Mouse (Mus musculus) brain, embryonic 14.5 days (tissue): ENCODE measurements around the gene Pcsk2. TPM values are rescaled to one million over a fixed set of nuclear protein-coding genes. Genes with fewer than 3 reads are reported as not detected.
A peak's percentile ranks its signal among the peaks of the same experiment; 100 is the strongest.

ENCODE experiments used
- DNase-seq: peaks from one replicate; pipeline ENCODE4 v3.0.0-alpha.2; 2011; ENCODE audit warnings: low read depth
- CTCF ChIP-seq: fragments of 200-500 bp; IDR thresholded peaks from 2 replicates; pipeline ENCODE4 v1.5.1; 2012; ENCODE audit warnings: inconsistent platforms, mild to moderate bottlenecking, moderate library complexity, borderline replicate concordance; ENCODE audit not compliant: insufficient read depth, insufficient read length; ENCODE audit errors: extremely low read depth
- POLR2A ChIP-seq: fragments of 200-500 bp; IDR thresholded peaks from 2 replicates; pipeline ENCODE4 v1.6.1; 2012; ENCODE audit warnings: mild to moderate bottlenecking, inconsistent platforms, borderline replicate concordance; ENCODE audit not compliant: poor library complexity, insufficient read depth, insufficient read length, severe bottlenecking; ENCODE audit errors: extremely low read depth
- polyA plus RNA-seq: library from polyadenylated mRNA; depleted of rRNA; stranded (reverse); fragments of >200 nt; gene quantifications from 2 replicates; pipeline ENCODE4 v1.2.3, GENCODE M21; 2012

Gene Pcsk2
- polyA plus RNA-seq, 1 experiment: 25.7 TPM

DNA sequence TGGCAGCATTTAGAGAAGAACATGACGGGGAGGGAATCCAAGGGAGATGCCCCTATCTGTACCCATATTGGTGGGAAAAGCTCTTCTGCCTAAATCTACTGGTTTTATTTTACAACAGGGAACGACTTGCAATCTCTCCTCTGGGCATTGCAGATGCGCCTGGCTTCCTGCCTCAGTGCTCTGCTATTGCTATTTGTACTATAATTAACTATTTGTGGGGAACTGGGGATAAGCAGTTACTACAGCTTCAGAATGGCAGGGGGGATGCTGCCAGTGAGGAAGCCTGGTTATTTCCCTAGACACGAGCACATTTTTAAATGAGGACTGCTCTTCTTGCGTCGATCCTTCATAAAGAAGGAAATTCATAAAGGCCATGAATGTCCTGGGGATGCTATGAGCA is 39.4 kb downstream of the Pcsk2 start:
- TF ChIP-seq POLR2A: no peak
- no peak for TF ChIP-seq CTCF
- DNase-seq: no peak

DNA sequence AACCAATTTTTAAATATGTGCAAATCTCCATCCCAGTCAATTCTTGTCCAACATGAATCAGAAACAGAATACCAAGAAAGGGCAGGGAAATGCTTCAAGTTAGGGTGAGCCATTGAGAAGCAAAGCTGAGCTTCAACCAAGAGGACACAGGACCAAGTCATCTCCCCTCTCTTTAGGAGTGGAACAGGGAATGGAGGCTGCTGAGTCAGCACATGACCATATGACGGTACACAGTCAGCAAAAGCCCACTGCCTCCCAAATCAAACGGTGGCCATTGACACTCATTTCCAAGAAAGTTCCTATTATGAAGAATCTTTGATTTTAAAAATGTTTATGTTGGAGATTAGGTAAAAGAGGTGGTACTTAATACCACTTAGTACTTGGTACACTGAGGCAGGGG is 44.4 kb downstream of the Pcsk2 start:
- DNase-seq: no peak

DNA sequence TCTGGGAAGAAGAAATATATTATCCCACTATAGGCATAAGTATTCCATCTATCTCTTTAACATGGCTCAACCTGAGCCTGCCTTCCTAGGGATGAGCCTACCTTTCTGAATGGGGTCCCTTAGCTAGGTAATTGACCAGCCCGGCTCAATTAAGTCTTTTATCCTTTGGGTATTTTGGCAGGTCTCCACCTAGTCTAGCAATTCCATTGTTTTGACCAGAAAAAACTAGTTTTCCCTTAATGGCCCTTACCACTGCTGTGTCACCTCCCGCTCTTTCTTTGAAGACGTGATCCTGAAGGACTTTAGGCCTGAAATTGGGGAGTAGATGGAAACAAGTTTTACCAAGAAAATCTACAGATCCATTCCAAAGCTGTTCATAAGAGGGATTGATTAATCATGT is 57.1 kb downstream of the Pcsk2 start:
- no peak for DNase-seq
- TF ChIP-seq POLR2A (no peak), CTCF (no peak)

More for the DNA sequence above, 44.4 kb downstream of the Pcsk2 start:
- no peak for TF ChIP-seq POLR2A
- no peak for TF ChIP-seq CTCF

DNA sequence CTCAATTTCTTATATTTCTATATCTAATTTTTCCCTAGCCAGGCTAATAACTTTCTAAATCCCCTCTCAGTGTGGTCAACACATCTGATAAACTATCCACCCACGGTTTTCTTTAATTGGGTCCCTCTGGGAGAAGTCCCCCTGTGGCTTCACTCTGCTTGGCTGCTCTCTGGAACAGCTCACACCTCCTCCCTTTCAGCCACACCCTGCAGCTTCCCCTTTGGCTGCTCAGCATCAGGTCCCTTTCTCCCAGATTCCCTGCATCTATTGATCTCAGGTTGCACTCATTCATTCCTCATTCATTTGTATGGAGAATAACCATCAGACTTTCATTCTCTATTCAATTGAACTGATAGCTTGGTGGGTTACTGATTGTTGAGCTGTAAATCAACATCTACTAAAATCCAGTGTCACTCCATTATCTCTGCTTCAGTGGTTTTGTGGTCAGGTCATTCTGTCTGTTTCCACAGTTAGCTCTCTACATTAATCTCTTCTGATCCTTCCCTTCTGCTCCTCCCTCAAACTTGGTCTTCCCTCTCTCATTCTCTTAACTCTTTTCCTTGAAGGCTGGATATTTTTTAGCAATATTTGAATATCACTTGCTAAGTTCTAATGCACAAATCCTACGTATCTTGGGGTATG is 58.0 kb downstream of the Pcsk2 start:
- TF ChIP-seq CTCF (no peak), POLR2A (no peak)
- no peak for DNase-seq

DNA sequence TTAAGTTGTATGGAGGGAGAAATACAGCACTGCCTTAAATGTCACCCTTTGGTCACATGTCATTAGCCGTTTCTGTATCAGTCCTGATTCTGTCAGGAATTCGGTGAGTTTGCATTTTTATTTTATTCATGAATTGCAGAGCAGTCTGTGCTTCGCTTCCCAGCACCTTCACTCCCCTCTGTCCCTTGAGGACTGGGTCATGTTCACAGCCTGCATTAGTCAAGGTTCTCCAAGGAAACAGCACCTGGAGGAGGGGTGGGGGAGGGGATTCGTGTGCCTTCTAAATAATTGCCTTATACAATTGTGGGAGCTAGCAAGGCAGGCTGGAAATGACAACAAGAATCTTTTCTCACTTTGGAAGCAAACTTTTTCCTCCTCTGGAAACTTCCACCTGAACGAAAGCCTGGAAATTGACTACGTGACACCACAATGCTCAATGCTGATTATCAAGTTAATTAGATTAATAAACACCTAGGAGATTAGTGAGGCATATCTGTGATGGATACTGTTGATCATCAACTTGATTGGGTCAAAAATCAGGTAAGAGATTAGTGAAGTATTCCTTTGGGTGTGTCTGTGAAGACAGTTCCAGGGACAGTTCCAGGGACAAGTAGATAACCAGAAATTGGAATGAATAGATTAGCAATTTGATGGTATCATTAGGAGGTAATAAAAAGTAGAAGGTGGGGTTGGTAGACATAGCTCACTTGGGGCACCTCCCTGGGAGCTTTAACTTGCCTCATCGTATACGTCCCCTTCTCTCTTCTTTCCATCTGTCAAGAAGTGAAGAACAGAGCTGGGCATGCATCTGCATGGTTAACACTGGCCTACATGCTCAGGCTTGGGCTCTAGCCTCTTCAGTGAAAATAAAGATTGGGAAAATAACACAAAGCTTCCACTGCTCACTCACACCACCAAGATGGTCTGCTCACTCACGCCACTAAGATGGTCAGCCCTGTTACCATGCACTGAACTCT is 64.7 kb downstream of the Pcsk2 start:
- peak; percentile 64 for DNase-seq
- no peak for TF ChIP-seq POLR2A
- TF ChIP-seq CTCF: no peak

DNA sequence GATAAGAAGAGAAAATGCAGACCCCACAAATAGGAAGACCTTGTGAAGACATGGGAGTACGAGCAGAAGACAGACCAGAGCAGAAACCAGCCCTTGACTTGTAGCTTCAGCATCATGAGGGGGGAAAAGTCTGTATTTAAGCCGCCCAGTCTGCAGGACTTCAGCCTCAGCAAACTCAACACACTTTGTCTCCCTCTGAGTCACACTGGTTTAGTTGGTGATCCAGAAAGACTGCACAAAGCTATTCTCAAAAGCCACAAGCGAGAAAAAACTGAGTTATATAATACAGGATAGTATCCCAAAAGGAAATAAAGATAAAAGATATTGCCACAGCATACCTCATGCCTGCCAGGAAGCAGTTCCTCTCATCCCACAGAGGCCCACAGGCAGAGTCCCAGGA is 67.5 kb downstream of the Pcsk2 start:
- TF ChIP-seq POLR2A (no peak), CTCF (no peak)

DNA sequence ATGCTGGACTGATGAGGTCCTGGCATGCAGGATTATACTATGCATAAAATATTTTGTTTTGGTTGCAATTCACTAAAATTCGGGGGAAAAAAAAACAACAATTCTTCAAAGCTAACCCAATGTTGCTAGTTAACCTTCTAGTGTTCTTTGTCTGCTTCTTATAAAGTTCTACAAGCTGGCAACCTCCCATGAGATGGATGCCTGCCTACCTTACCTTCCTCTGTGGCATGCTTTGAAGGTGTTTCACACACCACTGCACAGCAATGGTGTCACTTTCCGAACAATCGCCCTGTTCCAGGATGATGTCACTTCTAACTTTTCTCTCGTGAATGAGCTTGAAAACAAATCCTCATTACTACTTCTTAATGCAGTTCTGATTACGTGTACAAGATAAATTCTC is 68.8 kb downstream of the Pcsk2 start:
- no peak for TF ChIP-seq POLR2A
- TF ChIP-seq CTCF: no peak
- DNase-seq: peak; percentile 53

More for the DNA sequence above, 67.5 kb downstream of the Pcsk2 start:
- no peak for DNase-seq

DNA sequence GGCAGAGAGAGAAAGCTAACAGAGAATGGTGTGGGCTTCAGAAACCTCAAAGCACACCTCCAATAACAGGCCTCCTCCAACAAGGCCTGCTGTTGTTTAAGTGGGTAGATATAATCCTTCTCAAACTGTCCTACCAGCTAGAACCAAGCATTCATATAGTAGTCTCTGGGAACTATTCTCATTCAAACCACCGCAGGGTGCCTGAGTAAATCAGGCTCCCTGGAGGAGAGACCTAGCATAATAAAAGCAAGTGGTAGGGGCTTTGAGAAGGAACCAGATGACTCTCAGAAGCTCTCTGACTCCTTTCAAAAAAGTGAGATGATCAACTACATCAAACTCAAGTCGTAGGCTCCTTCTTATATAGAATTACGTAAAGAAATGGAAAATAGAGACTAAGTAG is 75.0 kb downstream of the Pcsk2 start:
- TF ChIP-seq CTCF (no peak), POLR2A (no peak)
- DNase-seq: no peak

DNA sequence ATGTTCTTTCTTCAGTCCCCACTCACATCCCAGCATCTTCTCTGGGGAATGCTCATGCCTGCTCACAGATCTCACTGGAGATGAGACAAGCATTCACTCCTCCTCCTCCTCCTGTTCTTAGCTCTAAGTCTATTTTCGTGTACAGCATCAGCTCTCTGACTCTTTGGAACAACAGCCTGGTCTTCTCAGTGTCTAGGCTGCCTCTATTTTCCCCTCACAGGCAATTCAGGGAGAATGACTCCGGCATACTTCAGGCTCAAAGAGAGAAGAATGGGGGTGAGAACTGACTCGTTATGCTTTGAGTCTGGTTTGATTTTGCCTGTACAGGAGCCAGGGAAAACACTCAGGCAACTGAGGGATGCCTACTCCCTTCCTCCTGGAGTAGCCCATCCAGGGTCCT is 78.0 kb downstream of the Pcsk2 start:
- DNase-seq: no peak

DNA sequence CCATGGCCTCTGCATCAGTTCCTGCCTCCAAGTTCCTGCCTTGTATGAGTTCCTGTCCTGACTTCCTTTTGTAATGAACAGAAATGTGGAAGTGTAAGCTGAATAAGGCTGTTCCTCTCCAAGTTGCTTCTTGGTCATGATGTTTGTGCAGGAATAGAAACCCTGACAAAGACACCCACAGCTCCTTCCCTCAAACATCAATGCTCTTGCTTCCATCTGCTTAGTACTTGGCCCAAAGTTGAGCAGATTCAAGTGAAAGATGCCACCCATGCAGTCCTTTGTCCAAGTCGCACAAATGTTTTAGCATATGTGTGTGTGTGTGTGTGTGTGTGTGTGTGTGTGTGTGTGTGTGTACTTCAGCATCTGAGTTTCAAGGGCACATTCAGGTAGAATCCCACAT is 97.3 kb downstream of the Pcsk2 start:
- TF ChIP-seq CTCF: no peak
- DNase-seq: no peak

More for the DNA sequence above, 78.0 kb downstream of the Pcsk2 start:
- no peak for TF ChIP-seq POLR2A
- no peak for TF ChIP-seq CTCF

DNA sequence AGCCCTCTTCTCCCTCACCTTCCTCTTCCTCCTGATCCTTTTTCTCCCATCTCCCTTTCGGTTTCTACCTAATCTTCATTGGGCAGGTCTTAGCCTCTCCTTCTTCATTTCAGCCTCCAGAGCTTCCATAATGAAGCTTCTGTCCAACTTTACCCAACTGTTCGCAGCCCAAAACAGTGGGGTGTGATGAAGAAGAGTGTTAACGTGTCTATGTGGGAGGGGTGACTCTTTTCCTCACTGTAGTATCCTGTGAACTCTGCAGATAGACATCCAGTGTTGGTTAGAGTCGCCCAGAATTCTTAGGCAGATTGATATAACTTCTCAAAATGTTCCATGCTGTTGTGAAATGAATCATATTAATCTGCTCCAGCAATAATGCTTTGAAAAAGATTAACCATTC is 98.4 kb downstream of the Pcsk2 start:
- no peak for DNase-seq
- TF ChIP-seq POLR2A: no peak
- no peak for TF ChIP-seq CTCF
